Mouse (Mus musculus): ENCODE results near the gene Cers6.

Gene Cers6

DNA sequence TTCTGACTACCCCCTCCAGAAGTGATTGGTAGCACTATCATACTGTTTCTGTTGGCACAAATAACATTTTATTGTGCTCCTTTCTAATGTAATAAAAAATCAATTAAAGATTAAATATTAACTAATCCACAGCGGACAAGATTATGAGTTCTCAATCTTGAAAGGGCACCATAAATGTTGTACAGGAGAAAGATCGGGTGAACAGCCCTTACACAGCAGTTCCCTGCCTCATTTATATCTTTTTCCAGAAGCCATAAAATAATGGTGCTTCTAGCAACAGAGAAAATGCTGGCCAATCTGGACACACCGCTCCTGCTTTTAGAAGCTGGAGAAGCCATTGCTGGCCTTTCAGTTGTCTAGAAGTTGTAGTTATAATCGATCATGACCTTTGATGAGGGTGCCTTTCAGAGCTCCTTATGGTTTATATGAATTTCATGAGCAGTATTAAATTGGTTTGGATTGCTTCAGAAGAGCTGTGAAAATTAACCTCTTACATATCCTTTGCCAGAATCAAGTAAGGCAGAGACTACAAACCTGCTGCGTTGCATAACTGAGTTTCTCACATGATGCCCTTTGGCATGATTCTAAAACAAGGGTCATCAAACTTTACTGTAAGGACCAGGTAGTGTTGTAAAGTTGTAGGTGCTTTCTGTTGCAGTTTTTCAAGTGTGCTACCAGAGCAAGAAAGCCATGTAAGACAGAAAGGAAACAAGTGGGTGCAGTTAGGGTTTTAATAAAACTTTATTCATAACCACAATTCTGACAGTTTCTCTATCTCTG, 200.9 kb downstream of the Cers6 start:
- no peak for DNase-seq (ENCODE audit: low spot score in 2 of 2)

DNA sequence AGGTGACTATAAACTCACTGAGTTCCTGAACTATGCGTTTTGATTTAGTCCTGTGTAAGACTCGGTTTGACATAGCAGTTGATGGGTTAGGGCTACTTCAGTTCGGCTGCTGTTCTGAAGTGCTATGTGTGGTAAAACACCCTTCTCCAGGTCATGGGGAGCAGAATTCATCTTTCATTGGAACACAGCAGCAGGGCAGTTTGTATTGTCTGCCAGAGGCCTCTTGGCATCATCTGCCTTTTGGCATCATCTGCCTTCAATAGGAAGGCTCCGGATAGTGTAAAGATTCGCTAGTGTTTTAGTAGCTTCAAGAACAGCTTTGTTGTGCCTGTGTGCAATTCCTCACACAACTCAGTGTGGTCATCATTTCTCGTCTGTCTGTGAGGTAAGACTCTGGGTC, 203.5 kb downstream of the Cers6 start:
- no peak for DNase-seq (ENCODE audit: low spot score in 2 of 2)

DNA sequence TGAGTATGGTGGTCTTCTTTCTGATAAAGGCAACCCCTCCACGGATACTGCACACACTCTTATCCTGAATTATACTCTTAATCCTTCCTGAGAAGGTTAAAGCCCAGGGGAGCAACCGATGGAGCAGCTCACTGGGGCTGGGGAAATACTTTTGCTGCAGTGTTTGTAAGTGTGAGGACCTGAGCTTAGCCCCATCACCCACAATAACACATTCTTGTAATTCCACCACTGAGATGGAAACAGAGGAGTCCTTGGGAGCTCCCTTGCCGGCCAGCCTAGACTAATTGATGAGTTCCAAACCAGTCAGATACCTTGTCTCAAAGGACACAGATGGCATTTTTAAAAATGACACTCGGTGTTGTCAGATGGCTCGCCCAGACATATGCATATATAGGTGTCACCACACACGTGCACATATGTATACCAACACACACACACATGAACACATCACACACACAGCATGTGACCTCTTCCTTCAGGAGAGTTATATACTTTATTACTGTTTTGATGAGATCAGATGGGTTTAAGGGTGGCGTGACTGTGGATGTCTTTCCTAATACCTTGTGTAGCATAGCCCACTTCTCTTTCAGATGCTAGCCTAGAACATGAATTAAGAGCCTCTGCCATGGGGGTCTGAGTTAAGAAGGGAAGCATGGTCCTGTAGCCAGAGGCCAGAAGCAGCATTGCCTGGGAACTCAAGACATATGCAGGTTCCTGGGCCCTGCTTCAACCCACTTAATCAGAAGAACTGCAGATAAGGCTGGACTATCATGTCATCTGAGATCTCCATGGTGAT, 210.4 kb downstream of the Cers6 start:
- DNase-seq (ENCODE audit: low spot score in 2 of 2) = no peak

DNA sequence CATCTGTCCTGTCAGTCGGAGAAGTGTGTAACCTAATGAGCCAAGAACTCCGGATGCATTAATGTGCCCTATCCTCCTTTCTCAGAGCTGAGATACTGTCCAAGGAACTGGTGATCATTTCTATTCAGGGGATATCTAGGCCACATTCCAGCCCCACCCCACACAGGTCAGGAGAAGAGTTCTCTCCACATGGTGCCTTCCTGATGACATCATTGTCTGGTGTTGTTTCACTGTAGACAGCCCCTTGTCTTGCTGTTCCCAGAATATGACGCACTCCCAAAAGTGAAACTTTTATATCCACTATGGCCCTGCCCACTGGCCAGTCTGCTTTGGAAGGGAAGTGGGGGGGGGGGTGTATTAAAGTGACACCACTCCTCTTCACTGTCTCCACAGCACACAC, 215.9 kb downstream of the Cers6 start:
- DNase-seq (ENCODE audit: low spot score in 2 of 2) = no peak

DNA sequence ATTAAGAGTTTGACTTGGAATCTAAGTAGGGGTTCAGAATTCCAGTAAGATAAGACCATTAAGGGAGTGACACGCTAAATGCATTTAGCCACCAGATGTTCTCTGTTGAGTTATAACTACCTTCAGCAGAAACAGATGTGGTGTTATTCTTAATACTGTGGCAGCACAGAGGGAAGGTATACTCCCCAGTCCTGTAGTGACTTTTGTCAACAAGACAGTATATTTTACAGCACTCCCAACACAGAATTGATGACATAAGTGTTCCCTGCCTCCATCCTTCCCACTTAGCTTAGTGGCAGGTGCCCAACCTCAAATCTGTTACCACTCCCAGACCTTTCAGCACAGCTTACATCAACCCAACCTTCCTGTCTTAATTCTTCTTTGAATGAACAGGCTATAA, 219.5 kb downstream of the Cers6 start:
- DNase-seq (ENCODE audit: low spot score in 2 of 2) = no peak

DNA sequence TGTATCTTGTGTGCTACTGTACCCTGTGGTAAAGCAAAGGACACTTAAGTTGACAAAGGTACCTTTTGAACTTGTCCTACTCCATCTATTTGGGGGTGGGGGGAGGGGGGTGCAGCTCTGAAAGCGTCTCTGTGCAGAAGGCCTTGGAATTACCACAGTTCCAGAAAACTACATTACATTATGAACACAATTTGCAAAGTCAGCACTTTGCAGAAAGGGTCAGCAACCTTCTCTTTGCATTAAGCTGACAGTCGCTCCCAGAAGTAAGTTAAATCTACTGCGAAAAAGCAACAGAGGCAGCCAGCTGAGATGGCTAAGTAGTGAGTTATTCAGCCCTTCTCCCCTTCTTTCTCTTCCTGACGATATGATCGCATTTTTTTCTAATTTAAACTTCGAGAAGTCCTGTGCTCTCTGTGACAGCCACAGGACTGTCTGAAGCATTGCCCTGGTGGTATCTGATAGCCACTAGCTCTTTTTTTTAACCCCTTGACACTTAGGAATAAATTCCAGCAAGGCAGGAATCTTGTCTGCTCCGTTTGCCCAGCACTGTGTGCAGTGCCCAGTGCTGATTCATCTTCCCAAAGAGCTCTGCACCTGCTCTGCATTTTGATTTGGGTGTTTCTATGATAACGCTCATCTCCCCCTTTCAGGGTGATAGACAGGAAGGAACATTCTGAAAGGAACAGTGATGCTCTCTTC, 221.4 kb downstream of the Cers6 start:
- DNase-seq (ENCODE audit: low spot score in 2 of 2) = no peak

DNA sequence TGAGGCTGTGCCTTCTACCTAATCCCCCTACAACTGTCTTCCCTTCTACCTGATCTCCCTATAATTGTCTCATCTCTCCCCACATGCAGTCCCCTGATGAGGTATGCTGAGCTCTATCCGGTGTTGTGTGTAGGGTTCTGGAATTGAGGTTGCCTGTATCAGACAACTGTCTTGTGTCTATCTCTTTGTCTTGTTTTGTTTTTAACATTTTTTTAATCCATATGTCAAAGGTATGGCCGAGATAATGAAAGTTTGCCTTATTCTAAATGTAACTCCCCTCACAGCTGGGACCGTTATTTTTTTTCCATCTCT, 221.9 kb downstream of the Cers6 start:
- no peak for DNase-seq (ENCODE audit: low spot score in 2 of 2)

DNA sequence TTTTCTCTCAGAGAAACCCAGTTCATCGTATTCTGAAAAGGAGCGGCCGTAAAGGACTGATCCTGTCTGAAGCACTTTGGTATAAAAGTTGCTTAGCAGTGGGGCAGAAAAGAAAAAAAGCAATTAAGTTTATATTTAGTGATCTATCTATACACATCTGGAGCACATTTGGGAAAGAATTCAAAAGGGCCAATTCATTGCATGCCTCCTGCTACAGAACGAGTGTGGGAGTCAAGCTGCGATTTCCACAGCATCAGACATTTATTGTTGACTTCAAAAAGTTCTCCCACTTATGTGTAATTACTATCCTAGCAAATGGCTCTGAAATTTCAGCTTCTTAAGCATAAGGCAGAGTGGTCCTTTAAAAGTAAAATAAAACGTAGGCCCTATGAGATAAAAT, 223.2 kb downstream of the Cers6 start:
- no peak for DNase-seq (ENCODE audit: low spot score in 2 of 2)

DNA sequence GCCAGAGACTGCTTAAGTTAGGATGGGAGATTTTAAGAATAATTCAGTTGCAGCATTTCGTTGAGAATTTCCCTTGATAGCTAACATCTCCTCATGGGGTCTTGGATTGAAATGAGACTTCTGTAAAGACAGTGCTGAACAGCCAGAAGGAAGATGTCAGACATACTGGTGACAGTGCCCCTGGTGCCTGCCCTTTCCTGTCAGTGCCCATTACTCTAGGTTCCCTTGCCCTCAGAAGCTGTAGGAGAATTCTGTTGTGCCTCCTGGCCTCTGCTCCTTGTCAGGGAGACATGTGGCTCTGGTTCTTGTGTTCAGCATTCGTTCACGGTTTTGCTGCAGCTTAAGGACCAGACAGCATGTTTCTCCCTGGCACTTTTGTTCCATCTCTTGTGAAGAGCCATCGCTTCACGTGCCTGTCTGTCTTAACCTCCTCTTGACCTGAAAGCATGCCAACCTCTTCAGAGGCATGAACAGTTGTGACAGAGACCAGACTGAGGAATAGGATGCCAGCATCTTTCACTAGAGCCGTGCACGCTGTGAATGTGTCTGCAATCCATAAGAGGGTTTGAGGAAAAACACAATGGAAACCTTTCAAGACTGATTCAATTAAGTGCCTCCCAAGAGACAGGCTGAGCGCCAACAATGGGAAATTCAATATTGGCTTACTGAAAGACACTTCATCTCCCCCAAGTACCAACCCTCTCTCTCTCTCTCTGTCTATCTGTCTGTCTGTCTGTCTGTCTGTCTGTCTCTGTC, 225.4 kb downstream of the Cers6 start:
- DNase-seq (ENCODE audit: low spot score in 2 of 2) = no peak

DNA sequence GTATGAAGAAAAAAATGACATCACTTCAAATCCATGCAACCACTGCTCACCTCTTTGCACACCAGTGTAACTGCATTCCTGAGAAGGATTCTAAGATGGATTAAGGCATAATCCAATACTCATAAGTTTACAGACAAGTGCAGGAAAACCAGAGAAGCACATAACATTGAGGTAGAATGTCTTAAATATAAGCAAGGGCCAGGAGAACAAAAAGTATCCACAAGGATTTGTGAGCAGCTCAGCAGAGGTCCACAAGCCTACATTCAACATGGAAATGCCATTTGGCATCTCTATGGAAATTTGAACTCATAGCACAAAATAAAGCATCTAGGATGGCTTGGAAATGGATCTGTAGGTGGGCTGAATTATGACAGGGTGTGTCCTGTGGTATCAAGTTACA, 234.6 kb downstream of the Cers6 start:
- no peak for DNase-seq (ENCODE audit: low spot score in 2 of 2)

DNA sequence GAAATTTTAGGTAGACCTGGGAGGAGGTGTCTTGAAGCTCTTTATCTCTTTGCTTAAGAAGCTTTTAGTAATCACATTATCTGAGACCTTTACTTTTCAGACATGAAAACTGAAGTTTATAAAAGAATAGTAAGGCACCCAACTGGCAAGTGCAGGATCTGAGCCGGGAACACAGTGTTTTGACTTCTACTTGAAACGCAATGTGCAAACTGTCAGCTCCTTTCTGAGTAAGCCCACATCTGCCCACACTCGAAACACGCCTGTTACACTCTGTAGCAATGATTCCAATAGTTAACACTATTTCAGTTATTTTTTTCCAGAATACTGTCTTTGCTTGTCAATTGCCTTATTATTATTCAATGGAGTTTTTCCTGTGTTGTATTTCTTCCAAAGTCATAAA, 235.6 kb downstream of the Cers6 start:
- DNase-seq (ENCODE audit: low spot score in 2 of 2) = no peak

DNA sequence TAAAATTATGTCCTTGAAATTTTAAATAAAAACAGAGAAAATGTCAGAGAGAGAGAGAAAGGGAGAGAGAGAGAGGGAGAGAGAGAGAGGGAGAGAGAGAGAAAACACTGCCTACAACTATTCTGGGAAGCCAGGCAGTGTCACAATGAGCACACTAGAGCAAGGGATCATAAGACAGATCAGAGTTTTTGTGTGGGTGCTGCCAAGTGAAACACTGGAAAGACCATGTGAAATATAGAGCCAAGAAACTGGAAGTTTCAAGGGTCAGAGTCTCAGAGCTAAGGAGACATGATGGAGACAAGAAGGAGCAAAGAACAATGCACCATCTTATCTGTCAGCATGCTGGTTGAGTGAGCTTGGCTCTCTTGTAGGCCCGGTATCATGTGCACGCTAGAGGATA, 236.3 kb downstream of the Cers6 start:
- no peak for DNase-seq (ENCODE audit: low spot score in 2 of 2)

DNA sequence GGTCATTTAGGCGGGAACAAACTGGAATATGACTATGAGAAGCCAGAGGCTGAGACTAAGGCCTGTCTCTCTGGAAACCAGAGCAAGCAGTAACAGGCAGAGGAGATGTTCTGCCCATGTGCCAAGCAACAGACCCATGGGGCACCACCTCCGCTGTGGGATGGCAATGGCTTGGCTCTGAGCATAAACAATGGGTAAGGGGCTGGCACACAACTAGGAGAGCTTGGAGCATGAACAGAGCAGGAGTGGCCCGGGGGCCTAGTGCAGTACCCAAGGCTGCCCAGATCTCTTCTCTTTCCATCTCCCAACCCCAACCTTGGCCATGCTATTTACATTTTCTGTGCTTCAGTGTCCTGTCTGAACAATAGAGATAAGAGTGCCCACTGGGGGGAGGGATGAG, 237.5 kb downstream of the Cers6 start:
- no peak for DNase-seq (ENCODE audit: low spot score in 2 of 2)

DNA sequence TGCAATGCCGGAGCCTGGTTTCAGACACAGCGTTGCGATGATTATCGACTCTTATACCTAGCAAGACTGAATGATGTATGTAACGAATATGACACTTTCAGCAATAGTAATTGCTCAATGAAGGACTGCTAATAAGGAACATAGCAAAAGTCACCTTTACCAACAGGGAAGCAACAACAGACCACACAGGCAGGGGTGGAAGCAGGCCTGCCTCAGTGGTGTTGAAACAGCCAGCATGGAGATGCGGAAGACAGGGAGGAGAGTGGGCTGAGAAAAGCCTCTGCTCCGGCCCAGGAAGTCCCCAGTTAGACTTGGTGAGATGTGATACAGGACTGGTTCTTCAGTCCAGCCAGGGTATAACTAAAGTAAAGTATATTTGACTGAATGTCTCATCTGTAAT, 237.9 kb downstream of the Cers6 start:
- DNase-seq (ENCODE audit: low spot score in 2 of 2) = no peak

DNA sequence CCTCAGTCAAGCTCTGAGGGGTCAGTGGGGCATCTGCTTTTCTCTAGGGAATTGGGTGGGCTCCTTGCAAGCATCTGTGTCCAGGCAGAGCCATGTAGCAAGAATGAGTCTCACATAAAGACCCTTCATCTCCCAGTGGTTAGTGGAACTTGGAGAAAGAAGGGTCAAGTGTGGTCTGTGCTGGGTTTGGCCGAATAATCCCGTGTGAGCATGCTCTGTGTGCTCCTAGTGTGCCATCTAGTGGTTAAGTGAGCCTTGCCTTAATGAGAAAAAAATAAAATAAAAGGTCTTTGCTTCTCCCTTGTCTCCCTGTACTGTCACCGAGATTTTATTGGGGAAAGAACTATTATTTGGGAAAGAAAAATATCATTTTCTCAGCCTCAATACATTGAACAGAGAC, 239.5 kb downstream of the Cers6 start:
- peak in 1 of 2 experiments; percentile 2 for DNase-seq (ENCODE audit: low spot score in 2 of 2)

DNA sequence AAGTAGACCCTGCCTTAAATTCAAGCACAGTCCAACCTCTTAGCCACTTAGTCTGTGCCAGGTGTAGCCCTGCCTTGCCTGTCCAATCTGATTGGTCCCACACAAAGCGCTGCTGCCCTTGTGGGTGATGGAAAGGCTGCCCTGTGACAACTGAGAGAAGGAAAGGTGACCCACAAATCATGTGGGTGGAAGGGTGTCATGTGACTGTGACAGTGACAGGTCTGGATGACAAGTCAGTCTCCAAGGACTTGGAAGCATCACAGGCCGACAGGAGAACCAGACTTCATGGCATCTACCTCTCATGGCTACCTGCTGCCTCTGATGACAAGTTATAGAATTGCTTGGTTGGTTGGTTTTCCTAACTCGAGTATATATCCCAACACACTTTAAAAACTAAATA, 242.3 kb downstream of the Cers6 start:
- DNase-seq (ENCODE audit: low spot score in 2 of 2) = no peak

DNA sequence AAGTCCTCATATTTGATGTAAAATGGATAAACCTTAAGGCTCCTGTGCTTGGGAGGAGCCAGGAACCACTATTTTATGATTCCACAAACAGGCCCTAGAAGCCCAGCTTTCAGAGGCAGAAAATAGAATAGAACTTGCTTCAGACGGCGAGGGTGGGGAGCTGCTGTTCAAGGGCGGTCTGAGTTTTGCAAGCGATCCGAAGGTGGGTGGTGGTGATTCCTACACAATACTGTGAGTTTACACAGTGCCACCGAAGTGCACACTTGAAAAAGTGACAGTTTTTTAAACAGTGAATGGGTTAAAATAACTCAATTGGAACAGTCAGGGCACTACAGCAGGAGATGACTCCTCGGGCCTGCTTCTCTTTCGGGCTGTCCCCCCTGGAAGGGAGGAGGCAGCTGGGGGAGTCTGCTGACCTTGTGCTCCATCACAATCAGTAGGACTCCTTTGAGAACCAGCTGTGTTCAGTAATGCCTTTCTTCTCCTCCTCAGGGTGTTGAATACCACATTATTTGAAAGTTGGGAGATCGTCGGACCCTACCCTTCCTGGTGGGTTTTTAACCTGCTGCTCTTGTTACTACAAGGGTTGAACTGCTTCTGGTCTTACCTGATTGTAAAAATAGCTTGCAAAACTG, 243.4 kb downstream of the Cers6 start:
- no peak for DNase-seq (ENCODE audit: low spot score in 2 of 2)

DNA sequence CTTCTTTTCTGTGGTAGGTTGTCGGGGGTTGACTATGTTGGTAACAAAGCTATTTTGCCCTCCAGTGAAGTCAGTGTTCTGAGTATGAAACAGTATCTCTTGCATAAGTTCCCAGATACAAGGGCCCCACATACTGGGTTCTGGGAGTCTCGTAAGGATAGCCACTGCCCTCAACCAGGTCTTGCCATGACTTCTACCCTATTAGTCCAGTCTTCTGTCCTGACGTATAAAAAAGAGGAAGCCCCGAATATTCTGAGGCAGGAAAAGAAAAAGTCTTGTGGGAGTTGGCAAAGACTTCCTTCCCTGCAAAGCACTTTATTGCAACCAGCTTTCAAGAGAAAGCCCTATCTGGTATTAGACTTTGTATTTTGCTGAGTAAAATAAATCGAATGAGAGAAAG, 248.0 kb downstream of the Cers6 start:
- DNase-seq (ENCODE audit: low spot score in 2 of 2) = no peak

DNA sequence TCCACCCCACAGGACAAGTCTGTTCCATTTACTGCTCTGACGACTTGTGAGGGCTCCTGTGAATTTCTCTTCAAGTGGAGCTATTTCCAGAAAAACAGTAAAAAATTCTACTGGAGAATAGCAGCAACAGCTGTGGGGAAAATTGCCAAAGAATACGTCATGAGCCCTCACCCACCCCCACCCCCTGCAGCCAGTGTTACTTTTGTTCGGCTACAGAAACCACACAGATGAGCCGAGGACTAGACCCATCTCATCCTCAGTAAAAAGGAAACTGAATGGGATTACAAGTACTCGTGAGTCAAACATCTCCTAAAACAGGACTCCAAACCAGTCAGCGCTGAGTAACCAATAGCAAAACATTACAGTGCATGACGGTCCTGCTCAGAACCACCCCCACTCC, 248.5 kb downstream of the Cers6 start:
- DNase-seq (ENCODE audit: low spot score in 2 of 2) = no peak

DNA sequence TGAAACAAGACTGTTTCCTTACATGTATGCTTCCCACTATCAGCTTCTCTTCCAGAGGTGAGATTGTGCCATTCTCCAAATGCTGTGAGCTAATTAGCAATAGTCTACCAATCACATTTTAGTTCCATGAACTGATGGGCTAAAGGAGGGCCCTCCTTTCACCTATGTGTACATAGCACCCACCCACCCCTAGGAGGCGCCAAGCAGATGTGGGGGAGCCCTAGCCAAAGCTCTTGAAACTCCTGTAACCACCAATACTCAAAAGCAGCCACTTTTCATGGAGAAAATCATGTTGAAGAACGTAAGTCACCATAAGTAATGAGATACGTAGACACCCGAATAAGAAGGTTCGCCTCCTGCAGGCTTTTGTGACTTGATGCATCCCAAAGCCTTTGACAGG, 251.4 kb downstream of the Cers6 start:
- no peak for DNase-seq (ENCODE audit: low spot score in 2 of 2)

DNA sequence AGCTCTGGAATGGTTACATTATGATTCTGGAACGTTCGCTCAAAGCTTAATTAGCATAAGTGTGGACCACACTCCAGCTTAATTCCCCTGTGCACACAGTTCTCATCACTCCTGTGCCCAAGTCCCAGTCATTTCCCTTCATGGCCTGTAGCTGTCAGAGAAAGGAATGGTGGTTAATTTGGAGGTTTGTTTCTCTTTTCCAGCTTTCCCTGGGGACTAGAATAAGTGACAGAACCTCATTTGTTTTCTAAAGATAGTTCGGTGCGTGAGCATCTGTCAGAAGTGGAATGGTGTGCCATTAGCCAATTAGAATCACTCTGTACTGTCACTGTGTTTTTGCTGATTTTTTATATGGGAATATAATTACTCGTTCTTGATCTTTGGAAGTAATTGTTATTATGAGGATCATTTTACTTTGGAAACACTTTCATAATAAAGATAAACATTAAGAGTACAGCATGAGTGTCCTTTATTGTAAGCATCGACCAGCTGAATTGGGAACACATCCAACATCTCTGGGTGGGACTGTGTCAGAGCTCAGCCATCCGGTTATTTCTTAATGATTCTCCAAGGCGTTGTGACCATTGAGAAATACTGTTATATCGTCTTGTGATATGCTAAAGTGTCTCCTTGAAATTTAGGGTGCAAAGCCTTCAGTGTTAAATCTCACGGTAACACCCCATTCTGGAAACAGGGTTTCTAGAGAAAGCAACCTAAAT, 252.7 kb downstream of the Cers6 start:
- DNase-seq (ENCODE audit: low spot score in 2 of 2) = no peak

Data from spleen, postnatal 14 days (tissue).